Mouse (Mus musculus) urinary bladder, adult 18-20 months (tissue): ENCODE data around the gene Tmem120b.

ENCODE experiments used
- DNase-seq, 2 experiments: peaks; one replicate each; pipeline ENCODE4 v3.0.0; 2022; ENCODE audit warnings: low spot score in 2 of 2, mixed read lengths in 2 of 2

Tmem120b gene

DNA sequence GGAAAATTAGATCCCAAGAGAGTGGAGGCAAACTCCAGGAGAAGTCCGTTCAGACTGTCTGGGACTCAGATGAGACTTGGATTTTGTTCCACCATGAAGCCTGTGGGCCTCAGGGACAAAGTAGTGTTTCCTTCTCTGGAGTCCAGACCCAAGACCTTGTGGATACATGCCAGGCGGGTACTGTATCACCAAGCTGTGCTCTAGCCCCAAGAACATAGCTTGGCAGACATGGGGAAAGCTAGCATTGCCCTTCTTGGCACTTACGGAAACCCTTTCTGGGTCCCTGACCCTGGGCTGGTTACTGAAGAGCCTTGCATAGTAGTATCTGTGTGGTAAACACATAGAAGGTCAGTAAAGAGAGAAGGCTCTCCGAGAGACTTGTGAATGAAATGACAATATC, 91.2 kb downstream of the Tmem120b start:
- DNase-seq: no peak

DNA sequence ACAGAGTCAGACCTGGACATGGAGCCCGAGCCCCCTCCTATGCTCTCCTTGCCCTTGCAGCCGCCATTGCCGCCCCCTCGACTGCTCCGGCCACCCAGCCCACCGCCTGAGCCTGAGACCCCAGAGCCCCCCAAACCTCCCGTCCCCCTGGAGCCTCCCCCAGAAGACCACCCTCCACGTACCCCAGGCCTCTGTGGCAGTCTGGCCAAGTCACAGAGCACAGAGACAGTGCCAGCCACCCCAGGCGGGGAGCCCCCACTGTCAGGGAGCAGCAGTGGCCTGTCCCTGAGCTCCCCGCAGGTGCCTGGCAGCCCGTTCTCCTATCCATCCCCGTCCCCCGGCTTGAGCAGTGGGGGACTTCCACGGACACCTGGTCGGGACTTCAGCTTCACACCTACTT, 91.7 kb downstream of the Tmem120b start:
- no peak for DNase-seq

DNA sequence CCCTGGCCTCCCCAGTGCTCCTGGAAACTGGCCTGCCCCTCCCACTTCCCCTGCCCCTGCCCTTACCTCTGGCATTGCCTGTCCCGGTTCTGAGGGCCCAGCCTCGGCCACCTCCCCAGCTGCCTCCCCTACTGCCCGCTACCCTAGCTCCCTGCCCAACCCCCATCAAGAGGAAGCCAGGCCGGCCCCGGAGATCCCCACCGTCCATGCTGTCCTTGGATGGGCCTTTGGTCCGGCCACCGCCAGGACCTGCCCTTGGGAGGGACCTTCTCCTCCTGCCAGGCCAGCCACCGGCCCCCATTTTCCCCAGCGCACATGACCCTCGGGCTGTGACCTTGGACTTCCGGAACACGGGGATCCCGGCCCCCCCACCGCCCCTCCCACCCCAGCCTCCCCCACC, 92.1 kb downstream of the Tmem120b start:
- no peak for DNase-seq

DNA sequence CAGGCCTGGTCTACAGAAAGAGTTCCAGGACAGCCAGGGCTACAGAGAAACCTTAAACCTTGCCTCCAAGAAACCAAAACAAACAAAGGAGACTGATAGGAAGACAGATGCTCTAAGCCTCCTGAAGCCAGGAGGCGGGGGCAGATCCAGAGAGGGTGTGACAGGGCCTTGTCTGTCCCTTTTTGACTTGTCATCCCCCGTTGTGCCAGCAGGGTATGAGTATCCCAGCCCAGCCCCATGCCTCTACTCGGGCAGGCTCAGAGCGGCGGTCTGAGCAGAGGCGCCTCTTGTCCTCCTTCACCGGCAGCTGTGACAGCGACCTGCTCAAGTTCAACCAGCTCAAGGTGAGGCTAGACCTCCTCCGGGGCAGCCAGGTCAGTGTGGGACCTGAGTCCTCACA, 94.7 kb downstream of the Tmem120b start:
- DNase-seq: no peak

DNA sequence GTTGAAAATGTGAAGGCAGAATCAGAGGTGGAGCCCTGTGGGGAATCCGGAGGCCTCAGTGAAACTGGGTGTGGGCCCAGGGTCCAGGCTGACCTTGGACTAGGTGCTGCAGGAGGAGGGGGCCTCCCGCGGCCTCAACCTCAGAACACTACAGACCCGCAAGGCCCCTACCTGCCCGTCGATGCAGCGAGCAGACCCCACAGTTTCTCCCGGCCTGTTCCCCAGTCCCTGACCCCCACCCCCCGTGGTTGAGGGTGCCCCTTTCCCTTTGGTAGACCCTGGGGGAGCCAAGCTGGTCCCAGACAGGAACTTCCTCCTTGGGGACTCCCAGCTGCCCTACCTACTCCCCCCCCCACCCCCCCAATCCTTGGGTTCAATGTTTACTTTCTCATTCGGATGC, 98.2 kb downstream of the Tmem120b start:
- DNase-seq: no peak
